Mouse (Mus musculus) left cerebral cortex, postnatal 14 days (tissue): ENCODE results near the gene Nfam1. TPM values are rescaled to one million over a fixed set of nuclear protein-coding genes. Genes with fewer than 3 reads are reported as not detected.
"Not testable (repeated sequence)": the region's sequence is repeated elsewhere in the genome, so short reads cannot be mapped to it uniquely, and the experiment has no call there.

Source experiments
- DNase-seq, 2 experiments: peaks; one replicate each; pipeline ENCODE4 v3.0.0; 2021 to 2022; ENCODE audit warnings: low spot score in 2 of 2, mixed read lengths in 1 of 2
- intact Hi-C: fragments of 180-260 bp; cut with DNase I; formaldehyde crosslinking; loops from one replicate; pipeline ENCODE4 v1.15.1; 2025
- long read RNA-seq, 2 experiments: library from polyadenylated mRNA; stranded (forward); transcript quantifications; one replicate each; pipeline ENCODE4 v2.0.0; 2021
- total RNA-seq, 2 experiments: library from RNA; stranded (reverse); gene quantifications; 2 replicates each; pipeline ENCODE4 v1.2.3; 2021

Gene Nfam1
- total RNA-seq: 1 to 10 TPM; 2.2 to 2.9 TPM
- long read RNA-seq, experiment 1, full-length matches to known transcripts: 2 of 3 reads
- long read RNA-seq, experiment 1, partial matches to known transcripts: 0 of 3 reads
- long read RNA-seq, experiment 1, other reads (novel, unspliced or antisense): 1 of 3 reads
- long read RNA-seq, experiment 2, full-length matches to known transcripts: 5 of 5 reads
- long read RNA-seq, experiment 2, partial matches to known transcripts: 0 of 5 reads
- long read RNA-seq, experiment 2, other reads (novel, unspliced or antisense): 0 of 5 reads

GRCm38 (mm10) chr15:83032981-83033541 is at the start of gene Nfam1:
Gene Nfam1, minus strand, starts transcription at chr15:83033306.
- intact Hi-C loops: loop anchor here (10.0 kb wide), 1 partner anchor 68 kb away; no protein-coding TSS in a partner anchor
- DNase-seq: no peak

GRCm38 (mm10) chr15:83075607-83076525 is 42.8 kb upstream of the Nfam1 start:
- intact Hi-C loops: no loop called here
- no peak for DNase-seq

DNA sequence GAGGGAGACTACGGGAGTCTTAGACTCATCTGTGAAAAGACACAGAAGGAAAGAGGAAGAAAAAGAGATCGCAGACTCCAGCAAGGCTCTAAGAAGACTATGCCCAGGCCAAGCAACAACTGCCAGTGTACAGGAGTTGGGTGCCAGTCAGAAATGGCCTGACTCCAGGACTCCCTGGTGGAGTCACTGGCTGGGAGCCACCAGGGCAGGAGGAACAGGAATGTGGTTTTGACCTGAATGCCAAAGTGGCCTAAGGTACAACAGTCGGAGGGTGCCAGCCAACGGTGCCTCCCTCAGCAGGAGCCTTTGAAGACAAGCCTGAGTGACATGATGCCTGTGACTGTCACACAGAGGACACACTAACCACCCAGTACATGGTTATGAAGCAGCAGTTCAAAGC is 41.1 kb upstream of the Nfam1 start:
- intact Hi-C loops: no loop called here
- DNase-seq: no peak

- no peak for DNase-seq
- intact Hi-C loops: no loop called here
Observed at GRCm38 (mm10) chr15:83071752-83072151, 38.6 kb upstream of the Nfam1 start.

GRCm38 (mm10) chr15:83070942-83071341 is 37.8 kb upstream of the Nfam1 start:
- no peak for DNase-seq
- intact Hi-C loops: no loop called here

DNA sequence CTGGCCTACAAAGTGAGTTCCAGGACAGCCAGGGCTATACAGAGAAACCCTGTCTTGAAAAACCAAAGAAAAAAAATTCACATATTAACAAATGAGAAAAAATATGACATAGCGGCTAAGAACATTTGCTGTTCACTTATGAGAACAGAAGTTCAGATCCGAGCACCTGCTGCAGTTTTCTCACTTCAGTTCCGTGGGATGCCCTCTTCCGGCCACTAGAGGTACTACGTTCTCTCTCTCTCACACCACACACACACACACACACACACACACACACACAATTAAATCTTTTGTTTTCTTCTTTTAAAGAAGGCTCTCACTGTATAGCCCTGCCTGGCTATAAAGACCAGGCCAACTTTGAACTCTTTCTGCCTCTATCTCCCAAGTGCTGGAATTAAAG is 35.2 kb upstream of the Nfam1 start:
- no peak for DNase-seq
- intact Hi-C loops: no loop called here

DNA sequence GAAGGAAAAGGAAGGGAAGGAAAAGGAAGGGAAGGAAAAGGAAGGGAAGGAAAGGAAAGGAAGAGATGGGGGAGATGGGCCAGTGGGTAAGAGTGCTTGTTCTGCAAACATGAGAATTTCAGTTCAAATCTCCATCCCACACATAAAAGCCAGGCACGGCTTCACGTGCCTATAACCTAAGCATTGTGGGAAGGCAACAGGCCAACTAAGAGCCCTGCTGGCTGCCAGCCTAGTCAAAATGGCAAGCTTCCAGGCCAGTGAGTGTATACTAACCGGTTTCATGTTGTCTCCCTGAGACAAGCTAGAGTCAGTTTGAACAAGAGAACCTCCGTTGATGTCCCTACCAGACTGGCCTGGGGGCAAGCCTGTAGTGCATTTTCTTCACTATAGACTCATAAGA is 32.4 kb upstream of the Nfam1 start:
- intact Hi-C loops: no loop called here
- peak; percentile 65 to 80 for DNase-seq

GRCm38 (mm10) chr15:83062582-83062981 is 29.5 kb upstream of the Nfam1 start:
- intact Hi-C loops, DNase-seq: not testable (repeated sequence)

GRCm38 (mm10) chr15:83061689-83062088 is 28.6 kb upstream of the Nfam1 start:
- intact Hi-C loops: no loop called here
- no peak for DNase-seq

- intact Hi-C loops: no loop called here
- no peak for DNase-seq
Observed at GRCm38 (mm10) chr15:83059233-83059660, 26.1 kb upstream of the Nfam1 start.

GRCm38 (mm10) chr15:83057533-83057932 is 24.4 kb upstream of the Nfam1 start:
- peak; percentile 42 to 59 for DNase-seq
- intact Hi-C loops: no loop called here

DNA sequence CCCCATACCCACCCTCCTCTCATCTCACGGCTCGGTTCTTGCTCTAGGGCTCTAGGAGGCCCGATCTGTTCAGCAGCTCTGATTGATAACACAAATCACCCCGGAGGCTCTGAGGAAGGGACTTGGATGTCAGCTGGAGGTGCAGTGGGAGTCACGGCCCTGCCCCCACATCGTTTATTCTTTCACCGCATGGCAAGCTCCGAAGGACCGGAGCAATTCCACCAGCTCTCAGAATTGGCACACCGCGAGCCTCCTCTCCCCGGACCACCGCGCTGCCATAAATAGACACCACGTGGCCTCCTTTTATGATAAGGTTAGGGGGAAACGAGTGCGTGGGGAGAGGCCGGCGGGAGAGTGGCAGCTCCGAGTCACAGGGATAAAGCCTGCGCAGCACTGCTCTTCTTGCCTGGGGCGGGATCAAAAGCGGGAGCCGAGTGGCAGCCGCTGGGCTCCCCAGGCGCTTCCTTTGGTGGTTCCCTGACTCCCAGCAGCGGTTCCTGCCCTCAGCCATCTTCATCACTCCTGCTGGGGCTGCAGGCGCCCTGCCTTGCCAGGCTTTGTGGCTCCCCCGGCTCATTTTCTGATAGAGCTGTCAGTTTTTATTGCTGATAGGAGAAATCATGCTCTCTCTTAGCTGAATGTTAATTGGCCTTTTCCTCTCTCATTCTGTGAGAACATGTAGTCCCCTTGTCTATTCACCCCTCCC is 23.4 kb upstream of the Nfam1 start:
- peak; percentile 61 to 62 for DNase-seq
- intact Hi-C loops: no loop called here

- intact Hi-C loops: no loop called here
- no peak for DNase-seq
Observed at GRCm38 (mm10) chr15:83055569-83055968, 22.5 kb upstream of the Nfam1 start.

DNA sequence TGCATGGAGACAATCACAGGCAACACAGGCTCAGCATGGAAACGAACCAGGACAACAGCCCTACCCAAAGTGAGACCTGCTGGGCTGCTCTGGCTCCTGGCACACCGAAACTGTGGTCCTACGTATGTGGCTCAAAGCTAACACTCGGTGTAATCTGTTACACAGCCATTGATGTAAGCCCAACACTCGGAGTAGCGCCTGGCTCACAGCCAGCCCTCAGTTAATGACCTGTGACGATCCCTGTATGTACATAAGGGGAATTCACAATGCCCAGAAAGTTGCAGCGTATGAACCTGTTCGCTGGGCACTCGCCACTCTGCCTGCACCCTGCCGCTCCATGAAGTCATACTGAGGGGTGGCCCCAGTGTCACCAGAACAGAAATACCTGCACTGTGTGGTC is 20.2 kb upstream of the Nfam1 start:
- DNase-seq: no peak
- intact Hi-C loops: no loop called here

DNA sequence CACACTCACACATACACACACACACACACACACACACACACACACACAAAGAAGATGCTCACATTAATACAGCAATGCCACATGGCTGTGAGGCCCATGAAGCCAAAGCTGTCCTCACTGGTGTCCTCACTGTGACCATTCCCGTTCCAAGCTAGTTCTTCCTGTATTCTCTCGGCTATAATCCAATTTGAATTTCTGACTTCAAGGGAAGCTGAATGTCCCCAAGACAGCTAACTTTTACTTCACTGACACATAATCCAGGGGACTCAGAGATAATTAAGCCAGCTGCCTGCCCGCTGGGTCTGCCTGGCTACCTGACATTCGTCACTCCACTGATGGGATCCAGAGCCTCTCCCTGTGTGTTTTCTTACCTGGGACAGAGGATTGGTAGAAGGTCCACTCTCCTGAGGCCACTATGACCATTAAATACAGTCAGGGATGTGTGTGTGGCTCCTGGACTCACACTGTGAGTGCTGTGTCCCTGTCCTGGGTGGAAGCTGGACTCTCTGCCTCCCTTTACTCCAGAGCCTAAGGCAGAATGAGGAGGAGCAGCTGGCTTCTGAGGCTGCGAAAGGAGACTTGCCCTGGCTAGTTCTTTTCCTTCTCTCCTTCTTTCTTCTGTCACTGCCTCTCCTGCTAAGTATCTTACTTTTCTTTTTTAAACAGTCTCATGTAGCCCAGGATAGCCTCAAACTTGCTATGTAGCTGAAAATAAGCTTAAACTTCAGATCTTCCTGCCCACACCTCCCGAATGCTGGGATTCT is 19.4 kb upstream of the Nfam1 start:
- DNase-seq: no peak
- intact Hi-C loops: no loop called here

DNA sequence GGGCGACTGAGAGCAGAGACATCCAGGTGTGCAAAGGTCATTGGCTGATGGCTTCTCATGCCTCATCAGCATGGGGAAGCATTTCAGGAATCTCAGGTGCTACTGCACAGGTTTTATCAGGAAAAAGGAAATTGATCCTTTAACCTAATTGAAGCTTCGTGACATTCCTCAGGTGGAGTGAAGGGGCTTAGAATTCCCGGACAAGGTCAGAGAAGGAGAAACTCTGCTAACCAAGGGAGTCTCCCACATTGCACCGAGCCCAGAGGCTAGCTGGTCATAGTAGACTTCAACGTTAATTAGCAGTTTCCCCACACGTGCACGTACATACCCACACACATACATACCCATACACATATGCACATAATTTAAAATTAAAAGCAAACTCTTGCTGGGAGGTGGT is 13.6 kb upstream of the Nfam1 start:
- intact Hi-C loops: loop anchor here (10.0 kb wide), 1 partner anchor 772 kb away; the partner anchor contains the start of gene Sept3
- no peak for DNase-seq

DNA sequence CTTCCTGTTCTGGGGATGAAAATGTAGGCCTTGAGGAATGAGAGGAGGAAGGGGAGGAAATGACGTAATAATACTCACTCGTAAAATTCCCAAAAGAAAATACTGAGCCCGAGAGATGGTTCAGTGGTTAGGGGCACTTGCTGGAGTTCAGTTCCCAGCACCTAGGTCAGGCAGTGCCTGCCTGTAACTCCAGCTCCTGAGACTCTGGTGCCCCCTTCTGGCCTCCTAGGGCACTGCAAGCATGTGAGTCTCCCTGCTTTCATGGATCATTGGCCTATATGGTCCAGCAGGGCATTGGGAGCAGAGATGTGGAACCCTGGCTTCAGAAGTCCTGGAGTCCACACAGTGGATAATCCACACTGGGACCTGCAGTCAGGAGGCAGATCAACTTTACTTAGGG is 13.2 kb upstream of the Nfam1 start:
- DNase-seq: no peak
- intact Hi-C loops: loop anchor here (10.0 kb wide), 1 partner anchor 772 kb away; the partner anchor contains the start of gene Sept3

DNA sequence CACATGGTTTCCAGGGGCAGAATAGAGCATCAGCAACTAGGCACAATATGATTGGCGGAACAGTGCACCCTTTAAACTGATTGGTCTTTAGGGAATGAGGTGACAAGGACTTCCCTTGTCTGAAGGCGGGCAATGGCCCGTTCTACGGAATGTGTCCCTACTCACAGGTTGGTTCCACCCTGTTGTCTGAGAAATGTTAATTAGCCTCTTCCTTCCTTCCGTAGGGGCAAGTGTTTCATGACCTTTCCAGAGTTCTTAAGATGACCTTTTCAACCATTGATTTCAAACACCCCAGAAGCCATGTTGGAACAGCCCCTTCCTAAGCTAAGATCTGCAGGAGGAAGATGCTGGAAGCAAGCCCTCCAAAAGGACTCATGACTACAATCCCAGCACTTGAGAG is 12.5 kb upstream of the Nfam1 start:
- intact Hi-C loops: loop anchor here (10.0 kb wide), 1 partner anchor 771 kb away; the partner anchor contains the start of gene Sept3
- not testable (repeated sequence) for DNase-seq

DNA sequence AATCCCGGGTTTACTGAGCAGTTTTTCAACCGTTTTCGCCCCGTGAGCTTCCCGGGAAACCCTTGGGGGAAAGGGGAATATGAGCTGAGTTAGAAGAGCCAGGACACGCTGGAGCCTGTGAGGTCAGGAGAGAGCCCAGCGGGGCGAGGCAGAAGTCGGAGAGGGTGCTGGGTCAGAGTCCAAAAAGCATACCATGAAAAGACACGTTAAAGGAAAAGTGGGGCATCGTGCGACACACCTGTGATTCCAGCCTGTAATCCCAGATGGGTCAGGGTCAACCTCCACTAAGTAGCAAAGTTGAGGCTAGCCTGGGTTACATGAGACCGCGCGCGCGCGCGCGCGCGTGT is 10.2 kb upstream of the Nfam1 start:
- intact Hi-C loops: loop anchor here (10.0 kb wide), 1 partner anchor 769 kb away; the partner anchor contains the start of gene Sept3
- no peak for DNase-seq
